Mouse (Mus musculus): ENCODE measurements around the gene Id1.
A peak's percentile ranks its signal among the peaks of the same experiment; 100 is the strongest.

The Id1 gene

DNA sequence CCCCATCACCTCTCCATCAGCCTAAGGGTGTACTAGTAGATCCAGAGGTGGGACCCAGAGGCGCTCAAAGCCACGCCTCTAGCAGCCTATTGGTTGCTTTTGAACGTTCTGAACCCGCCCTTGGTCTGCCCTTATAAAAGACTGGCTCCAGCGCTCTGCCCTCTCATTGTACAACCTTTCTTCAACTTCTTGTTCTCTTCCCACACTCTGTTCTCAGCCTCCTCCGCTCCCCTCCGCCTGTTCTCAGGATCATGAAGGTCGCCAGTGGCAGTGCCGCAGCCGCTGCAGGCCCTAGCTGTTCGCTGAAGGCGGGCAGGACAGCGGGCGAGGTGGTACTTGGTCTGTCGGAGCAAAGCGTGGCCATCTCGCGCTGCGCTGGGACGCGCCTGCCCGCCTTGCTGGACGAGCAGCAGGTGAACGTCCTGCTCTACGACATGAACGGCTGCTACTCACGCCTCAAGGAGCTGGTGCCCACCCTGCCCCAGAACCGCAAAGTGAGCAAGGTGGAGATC is at the start of gene Id1:
Gene Id1, plus strand, starts transcription at position 162 of the 512 bp plus-strand sequence.
- peak; percentile 95 for DNase-seq

DNA sequence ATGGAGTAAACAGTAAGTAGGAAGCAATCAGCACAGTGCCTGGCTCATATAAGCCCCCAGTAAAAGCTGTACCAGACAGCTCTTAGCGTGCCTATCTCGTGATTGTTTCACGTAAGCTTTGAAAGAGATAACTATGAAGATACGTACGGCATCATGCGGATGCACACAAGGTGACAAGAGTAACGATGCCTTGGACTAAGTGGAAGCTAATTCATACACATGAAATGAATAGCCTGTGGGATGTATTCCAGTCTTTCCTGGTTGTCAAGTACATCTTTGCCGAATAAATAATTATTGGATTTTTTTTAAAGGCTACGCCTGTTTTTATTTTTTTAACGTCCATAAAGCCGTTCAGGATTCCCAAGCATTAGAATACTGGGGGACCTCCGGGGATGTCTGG is 49.7 kb upstream of the Id1 start:
- DNase-seq: no peak

DNA sequence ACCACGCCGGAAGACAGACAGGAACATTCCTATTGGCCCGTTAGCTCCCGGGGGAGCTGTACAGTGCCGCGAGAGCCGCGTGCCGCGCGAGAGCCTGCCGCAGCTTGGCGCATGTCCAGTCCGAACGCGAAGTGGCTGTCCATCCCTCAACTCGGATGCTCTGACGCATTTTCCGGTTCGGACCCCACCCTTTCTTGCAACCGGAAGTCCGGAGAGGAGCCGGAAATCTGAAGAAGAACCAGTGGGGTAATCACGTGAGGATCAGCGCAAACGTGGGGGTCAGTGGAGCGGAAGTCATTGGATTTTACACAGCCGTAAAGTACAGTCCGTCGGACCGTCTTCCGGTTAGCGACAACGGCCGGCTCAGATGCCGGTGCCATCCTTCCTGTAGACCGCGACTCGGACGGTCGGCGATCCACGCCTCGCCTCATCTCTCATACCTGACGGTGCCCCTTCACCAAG is 49.2 kb upstream of the Id1 start, which contains the start of gene Mcts2:
Gene Mcts2, plus strand, starts transcription at position 230 of the 462 bp plus-strand sequence.
- DNase-seq: peak; percentile 95

DNA sequence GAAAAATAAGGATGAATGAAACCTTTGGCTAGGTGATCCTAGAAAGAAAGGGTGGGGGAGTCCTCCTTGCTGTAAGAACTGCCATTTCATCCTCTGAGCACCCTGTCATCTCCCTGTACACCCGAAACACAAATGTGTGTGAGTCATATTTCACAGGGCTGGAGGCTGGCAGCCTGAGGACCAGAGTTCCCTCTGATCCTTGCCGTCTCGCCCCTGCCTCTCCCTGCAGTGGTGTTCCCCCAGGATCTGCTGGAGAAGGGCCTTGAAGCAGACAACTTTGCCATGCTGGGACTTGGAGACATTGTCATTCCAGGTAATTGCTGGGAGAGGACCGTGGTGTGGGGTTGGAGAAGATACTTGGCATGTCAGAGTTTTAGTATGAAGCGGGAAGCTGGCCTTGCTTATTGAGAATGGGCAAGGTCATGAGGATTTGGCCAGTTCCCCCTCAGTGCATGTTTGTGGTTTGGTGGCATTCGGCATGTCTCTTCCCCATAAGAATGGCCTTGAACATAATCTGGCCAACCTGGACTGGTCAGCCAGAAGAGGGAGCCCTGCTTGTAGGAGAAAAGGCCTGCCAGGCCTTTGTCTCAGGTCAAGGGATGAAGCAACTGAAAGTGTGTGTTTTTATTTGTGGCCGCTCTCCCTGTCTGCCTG is 44.4 kb upstream of the Id1 start:
- DNase-seq: peak; percentile 53

DNA sequence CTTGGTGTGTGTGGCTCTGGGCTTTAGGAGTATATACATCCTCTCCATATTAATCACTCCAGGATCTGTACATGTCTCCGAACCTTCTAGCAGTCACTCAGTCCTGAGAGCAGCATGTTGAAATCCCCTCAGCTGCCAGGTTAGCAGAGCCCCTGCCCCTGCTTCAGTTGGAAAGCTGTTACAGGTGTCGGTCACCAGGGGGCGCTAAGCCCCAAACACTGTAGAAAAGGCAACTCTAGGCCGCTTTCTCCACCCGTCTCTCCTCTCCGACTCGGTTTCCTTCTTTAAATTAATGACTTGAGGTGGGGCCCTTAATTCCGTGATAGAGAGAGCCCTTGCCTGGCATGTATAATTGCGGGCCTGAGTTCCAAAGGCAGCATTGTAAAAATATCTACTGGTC is 42.8 kb upstream of the Id1 start:
- DNase-seq: peak; percentile 68

DNA sequence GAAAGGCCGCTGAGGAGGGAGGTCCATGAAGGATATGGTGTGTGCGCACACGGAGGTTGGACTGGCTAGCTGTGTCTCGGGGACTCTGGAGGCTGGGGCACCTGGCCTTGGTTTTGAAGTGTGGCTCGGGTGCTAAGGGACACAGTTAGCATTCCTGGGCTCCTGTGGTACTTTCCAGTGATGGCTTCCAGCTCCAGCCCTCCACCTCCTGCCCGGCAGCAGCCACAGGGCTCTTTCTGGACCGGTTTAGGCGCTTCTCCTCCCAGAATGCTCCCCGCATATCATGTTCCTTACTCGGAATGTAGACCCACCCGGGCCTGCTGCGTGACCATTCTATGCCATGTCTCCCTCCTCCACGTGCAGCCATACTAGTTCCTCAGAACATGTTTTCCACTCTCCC is 42.3 kb upstream of the Id1 start:
- no peak for DNase-seq

DNA sequence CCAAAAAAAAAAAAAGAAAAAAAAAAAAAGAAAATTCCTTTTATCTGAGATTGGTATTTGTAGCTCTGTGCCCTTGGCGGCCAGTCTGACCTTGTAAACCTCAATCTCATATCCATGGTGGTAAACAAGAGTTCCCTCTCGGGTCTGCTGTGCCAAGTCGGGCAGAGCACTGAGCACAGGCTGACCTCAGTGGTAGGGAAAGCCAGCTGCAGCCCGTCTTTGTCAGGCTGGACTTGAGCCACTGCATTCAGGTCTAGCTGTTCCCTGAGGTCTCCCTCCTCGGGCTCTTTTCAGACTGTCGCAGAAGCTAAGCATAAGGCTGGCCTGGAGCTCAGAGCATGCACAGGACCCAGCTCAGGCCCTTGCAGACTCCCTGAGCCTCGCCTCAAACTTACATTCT is 41.3 kb upstream of the Id1 start:
- peak; percentile 32 for DNase-seq

DNA sequence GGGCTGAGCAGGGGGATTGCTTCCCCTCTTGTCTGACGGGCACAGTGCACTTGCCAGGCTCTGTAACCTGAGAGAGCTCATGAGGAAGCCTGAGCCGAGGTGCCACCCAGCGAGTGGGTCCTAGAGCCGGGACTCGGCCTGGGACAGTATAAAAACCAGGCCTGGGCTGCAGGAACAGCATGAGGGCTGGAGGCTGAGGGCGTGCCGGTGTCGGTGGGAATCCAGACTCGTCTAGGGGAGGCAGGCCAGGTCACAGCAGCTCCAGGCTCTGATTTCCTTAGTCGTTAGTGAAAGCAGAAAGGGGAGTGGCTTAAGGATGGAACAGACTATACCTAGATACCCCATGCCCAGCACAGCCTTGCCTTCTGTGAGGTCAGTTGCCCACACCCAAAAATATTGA is 40.0 kb upstream of the Id1 start:
- no peak for DNase-seq

DNA sequence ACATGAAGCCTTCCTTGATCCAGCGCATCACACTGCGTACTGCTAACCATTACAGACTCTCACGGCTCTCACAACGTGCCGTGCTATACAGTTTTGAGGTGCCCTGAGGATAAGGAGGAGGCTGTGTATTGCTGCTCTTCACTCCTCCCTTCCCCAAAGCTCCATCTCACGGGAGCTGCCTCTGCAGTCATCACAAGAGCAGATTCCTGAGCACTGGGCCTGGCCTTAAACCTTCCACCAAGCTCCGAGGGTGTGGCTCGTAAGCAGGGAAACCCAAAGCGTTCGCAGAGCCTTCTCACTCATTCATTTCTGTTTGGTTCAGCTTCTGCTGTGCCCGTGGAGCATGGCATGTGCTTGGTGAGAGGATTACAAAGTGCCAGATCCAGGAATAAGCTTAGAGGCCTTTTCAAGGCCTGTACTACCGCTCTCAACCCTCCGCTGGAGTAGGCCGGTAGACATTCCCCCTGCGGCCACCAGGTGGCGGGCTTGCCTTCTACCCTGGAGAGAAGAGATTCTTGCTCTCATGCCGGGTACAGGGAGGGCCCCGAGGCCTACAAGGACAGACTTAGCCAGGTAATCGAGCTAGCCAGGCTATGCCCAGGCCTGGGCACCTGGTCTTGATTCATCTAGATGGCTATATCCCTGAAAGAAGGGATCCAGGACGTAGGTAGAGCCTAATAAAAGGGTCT is 39.4 kb upstream of the Id1 start:
- DNase-seq: peak; percentile 95

DNA sequence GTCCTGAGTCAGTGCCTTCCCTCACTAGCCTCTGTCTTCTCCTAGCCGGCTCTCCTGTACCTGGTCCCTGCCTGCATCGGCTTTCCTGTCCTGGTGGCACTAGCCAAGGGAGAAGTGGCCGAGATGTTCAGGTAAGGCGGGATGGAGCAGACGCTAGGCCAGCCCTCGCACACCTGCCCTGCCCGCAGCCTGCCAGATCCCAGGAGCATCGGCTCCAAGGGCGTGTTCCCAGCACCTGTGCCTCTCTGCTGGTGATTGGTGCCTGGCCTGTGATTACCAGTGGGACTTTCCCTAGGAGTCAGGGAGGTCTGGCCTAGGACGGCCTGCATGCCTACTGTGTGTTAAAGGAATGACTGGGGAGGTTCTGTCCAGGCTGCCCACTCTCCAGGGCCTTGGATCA is 35.9 kb upstream of the Id1 start:
- DNase-seq: no peak

DNA sequence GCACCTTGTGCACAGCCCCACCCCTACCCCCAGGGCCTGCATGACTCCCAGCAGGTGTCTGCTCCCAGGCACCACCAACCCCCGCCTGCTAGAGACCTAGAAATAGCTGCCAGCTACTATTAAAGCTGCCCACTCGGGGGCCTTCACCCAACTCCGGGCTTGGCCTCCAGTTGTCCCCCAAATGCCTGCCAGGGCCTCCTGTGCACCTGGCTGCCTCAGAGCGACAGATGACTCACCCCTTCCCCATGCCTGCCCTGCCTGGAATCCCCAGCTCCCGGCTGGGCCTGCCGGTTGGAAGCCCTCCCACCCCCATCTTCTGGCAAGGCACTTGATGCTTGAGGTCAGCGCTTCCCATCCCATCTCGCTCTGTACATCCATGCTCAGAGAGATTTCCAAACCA is 35.3 kb upstream of the Id1 start:
- no peak for DNase-seq

DNA sequence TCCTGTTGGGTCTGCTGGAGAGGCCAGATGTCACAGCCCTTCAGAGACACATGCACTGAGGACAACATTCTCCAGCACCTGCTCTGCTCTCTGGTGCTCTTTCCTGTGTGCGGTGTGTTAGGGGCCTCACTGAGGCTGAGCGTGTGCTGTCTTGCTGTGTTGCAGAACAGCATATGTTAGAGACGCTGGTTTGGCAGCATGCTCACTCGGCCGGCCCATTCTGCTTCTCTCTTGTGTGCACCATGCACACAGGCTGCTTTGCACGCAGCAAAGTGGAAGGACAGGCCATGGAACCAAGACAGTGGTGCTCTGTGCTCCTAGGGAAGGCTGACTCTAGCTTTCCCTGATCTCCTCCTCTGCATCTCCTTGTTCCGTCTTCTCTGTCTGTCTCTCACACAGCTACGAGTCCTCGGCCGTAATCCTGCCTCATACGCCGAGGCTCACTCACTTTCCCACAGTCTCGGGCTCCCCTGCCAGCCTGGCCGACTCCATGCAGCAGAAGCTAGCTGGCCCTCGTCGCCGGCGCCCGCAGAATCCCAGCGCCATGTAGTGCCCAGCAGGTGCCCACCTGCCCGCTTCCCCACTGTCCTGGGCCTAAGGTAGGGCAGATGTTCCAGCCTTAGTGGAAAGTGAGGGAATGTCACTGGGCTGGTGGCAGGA is 32.3 kb upstream of the Id1 start:
- no peak for DNase-seq

DNA sequence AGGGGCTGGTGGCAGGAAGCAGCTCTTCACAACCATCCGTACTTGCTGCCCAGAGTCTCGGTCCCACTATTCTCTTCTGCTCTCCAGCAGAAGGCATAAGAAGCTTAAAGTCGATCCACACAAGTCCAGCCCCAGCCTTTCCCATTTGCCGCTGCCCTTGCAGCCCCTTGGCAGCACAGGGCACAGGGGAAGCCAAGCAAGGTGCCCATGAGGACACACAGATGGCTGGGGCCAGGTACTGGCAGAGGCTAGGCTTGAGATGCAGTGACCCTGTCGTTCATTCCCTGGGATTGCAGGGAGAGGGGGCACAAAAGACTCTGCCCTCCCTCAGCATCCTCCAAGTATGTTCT is 31.8 kb upstream of the Id1 start:
- no peak for DNase-seq

DNA sequence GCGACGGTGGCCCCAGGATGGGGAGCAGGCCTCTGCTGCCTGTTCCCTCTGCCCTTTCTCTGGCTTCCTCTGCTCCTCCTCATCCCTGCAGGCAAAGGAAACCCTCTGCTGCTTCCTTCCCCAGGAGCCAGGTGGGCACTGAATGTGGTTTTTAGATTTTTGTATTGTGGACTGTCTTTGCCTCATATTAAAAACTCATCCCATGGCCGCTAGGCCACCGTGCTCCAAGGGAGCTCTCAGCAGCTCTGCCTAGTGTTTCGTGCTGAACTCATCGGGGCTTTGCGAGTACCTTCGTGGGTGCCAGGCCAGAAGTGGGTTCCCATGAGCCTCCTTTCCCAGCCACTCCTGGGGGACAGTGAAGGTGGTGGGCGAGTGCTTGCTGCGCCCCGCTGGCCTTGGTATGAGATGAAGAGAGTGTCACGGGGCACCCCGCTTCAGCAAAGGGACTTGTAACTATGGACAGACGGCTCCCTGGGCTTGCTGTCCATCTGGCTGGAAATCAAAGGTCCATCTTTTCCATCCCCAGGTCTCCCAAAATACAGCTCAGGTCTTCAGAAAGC is 31.2 kb upstream of the Id1 start:
- no peak for DNase-seq

DNA sequence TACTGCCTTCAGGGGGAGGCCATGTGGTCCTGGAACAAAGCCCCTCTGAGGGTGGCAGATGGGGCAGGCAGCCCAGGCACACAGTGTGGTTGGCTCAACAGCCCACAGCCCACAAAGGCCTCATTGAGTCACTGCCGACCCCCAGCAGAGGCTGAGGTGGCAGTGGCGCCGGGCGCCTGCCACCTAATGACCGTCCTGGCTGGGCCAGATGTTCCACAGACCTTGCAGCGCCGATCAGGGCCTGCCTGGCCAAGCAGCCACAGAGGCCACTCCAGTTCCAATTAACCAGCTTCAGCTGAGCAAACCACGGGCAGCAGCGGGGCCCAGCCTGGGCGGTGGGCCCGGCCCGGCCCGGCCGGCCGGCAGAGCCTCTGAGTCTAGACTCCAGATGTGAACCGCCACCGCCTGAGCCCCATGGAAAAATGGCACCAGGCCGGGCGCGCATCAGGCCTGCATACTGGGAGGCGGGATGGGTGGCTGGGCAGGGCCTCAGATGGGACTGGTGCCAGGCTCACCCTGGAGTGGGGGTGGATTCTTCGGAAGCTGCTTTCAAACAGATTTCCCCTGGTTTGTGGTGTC is 30.0 kb upstream of the Id1 start:
- DNase-seq: peak; percentile 73

DNA sequence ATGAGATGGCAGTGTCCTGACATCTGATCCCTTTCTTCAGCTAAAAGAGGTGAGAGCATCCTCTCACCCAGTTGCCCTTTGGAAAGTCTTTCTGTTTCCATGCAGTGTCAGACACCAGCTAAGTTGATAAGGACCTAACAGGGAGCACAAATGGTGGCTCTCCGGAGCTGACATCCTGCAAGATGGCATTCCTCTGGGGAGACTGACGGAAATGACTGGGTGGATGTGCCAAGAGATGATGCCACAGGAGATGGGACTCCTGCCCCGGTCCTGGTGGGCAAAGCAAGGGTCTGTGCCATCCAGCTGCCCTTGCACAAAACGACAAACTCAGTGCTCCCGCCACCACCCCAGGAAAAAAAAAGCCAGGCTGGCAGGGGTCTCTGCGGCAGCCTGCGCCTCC is 28.9 kb upstream of the Id1 start:
- DNase-seq: no peak

DNA sequence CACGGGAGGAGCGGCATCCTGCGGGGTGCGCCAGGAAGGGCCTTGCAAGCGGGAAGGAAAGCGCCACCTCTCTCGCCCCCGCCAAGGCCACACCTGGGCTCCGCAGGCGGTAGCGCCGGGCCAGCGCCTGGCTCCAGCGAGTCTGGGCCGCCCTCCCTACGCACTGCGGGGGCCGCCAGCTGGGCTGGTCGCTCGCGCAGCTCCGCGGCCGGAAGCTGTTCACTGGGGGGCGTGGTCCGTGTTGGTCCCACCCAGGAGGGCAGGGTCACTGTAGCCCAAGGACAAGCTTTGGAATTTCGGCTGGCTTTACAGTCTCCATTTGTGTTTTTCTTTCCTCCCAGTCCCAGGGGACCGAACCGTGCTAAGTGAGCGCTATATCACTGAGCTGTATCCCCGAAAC is 28.4 kb upstream of the Id1 start:
- peak; percentile 97 for DNase-seq

DNA sequence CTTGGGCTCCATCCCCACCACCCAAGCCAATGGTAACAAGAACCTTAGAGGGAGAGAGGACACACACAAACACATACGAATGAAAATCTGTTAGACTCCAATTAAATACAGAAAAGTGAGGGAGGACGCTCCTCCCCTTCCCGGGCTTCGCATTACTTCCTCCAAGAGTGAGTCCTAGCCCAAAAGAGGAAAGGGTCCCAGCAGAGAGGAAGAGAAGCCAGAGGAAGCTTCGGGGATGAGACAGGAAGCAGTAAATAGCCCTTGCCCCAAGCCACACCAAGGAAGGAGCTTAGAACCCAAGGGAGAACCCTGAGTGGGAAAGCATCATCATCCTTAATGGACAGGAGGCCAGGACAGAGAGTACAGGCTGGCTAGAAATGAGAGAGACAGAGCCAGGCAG is 27.0 kb upstream of the Id1 start:
- DNase-seq: no peak

DNA sequence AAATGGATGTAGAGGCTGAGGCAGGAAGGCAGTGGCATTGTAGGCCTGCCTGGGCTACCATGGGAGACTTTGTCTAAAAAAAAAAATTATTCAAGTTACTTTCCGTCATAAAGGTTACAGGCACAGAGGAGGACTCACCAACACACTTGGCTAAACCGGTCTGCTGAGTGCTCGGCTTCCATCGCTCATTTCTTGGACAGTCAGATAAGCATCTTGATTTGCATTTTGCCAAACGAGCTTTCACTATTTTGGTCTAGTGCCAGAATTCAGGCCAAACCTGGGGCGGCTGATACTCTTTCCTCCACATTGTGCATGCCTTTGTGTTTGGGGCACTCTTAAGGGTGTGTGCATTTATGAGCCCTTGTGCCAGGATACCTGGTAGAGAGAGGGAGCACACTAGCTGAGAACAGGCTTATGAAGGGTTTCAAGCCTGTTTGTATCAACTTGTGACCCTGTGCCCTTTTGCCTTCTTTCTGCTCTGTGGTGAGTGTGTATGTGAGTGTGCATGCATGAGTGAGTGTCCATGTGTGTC is 19.7 kb upstream of the Id1 start:
- DNase-seq: peak; percentile 39

DNA sequence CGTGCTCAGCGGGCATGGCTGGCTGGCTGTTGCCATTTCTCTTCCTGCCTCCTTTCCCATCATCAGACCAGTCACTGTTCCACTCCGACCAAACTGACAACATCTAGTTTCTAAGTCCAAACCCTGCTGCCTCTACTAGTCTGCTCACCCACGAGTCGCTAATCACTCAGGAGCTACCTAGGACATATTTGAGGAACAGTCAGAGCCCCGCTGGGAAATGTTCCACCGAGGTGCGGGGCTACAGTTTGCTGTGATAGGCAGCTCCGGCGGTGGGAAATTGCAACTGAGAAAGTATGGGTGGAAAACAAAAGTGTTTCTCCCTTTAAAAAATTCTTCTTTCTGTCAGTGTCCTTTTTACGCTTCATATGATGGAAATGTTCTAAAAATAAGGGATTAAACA is 18.4 kb upstream of the Id1 start:
- DNase-seq: no peak

DNA sequence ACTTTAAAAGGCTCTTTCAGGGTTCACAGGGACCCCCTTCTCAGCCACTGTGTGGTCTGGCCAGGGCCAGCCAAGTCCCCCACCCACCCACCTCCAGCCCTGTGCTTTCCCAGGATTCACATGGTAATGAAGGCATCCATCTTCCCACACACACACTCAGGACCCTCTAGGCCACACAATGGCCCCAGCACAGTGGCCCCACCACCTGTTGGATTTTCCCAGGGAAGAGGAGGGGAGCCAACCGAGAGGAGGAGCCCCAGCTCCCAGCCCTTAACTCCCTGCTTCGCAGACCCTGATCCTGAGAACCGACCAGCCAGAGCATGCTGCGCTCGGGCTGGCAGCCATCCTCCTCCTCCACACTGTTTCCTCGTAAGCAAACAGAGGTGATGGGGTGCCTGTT is 18.0 kb upstream of the Id1 start:
- no peak for DNase-seq

DNA sequence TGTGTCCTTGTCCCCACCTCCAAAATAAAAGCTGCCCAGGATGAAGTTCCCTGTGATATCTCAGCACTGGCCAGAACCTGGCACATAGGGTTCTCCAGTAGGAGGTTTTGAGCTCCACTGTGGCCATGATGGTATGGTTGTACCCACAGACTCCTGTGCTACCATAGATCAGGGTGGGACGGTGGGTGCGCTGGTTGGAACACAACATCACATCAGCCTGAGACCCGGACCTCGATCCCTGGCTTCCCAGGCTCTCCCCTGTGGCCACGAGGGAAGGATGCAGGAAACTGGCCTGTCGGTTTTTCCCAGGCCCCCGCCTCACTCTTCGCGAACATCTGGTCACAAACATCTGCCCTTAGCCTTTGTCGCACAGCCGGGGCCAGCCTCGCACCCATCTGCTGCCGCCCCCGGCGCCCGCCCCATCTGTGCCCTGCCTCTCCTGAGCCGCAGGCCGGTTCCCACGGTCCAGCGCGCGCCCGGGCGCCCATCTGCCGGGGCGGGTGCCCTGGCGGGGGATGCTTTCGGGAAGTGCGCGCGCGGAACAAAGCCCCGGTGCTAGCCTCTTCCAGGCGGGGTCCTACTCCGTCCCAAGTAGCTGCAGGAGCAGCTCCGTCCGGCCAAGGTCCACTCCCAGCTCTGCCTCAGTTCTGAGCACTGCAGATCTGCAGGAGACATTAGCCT is 12.3 kb upstream of the Id1 start:
- DNase-seq: no peak

DNA sequence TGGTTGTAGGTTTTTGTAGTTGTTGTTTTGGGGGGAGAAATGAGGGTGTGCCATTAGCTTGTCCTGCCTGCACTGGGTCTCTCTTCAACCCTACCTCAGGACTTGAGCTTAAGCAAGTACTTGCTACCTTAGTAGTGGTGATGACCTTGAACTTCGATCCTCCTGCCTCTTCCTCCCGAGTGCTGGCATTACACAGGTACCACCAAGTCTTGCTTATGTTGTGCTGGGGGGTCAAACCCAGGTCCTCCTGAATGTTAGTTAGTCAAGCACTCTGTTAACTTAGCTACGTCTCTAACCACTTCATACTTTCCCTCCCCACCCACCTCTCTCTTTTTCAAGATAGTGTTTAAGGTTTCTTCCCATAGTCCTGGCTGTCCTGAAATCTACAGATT is 11.7 kb upstream of the Id1 start:
- DNase-seq: no peak
